ENCODE assay signal across 14 mouse cellular contexts in the genomic region with DNA sequence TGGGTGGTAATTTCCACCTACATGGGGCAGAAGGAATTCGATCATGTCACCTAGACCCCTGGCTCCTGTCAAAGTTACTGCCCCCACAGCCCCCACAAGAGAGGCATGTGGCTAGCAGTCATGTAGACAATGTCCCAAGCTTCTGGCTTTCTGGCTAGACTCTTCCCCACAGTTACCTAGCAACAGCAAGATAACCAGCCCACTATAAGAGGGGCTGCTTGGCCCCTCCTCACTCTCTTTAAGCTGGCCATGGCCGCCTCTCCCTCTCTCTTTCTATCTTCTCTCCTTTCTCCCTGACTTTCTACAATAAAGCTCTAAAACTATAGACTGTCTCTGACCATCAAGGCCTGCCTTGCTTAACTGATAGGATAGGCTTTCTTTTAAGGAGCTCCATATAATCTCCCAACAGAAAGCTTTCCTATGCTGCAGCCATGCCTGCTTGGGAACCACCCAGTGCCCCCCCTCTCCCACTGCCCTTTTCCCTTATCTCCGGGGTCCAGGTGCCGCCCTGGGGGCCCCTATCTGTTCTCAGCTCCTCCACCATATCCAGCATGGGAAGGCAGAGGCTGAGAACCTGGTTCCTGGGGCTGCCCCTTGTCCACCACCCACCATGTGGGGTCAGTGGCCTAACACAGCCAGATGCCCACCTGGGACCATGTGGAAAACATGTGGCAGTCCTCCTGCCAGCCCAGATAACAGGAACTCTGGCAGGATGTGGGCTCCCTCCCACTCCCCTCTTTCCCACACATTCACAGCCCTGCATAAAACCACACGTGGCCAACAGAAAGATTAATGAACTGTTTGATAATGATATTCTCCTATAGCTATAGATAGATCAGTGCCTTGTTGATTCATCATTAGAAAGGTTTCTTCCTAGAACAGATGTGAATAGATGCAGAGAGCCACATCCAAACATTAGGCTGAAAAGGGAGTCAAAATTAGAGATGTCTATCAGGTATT. TPM values are rescaled to one million over a fixed set of nuclear protein-coding genes. Genes with fewer than 3 reads are reported as not detected.
DNase-seq lines count a peak whose midpoint lies in the region; ATAC-seq and TF ChIP-seq lines count a peak whose summit lies in the region.
"Had no signal": no experiment of that assay in that cellular context is flagged by ENCODE, and none has a peak within 500 bp of the region (broad histone marks: within the 10 kb centered on the region; RNA-seq: fewer than 3 reads in every experiment).

No protein-coding gene starts in this region.

- TF ChIP-seq CTCF in thymus, adult 2 months (IDR thresholded peaks at IDR 0.05; ENCODE audit: borderline replicate concordance, control insufficient read depth, extremely low read depth, insufficient read depth, low read length, poor library complexity), result no peak
- no peak for TF ChIP-seq CTCF in midbrain, postnatal 0 days (IDR thresholded peaks at IDR 0.05)

- no peaks in the 10 kb centered on the region for H3K36me3 ChIP-seq in forebrain, embryonic 10.5 days (replicated peaks)
- no peaks in the 10 kb centered on the region for H3K36me3 ChIP-seq in forebrain, embryonic 14.5 days (ENCODE audit: control insufficient read depth, insufficient read depth, low read length)
- no peaks in the 10 kb centered on the region for H3K36me3 ChIP-seq in liver, embryonic 16.5 days (ENCODE audit: control insufficient read depth, insufficient read depth)
- H3K36me3 ChIP-seq in thymus, adult 2 months (ENCODE audit: control insufficient read depth, insufficient read depth, low read length), result no peaks in the 10 kb centered on the region
- H3K36me3 ChIP-seq in midbrain, postnatal 0 days (ENCODE audit: insufficient read depth, low read length), result no peaks in the 10 kb centered on the region

- TF ChIP-seq POLR2A in thymus, adult 2 months (IDR thresholded peaks at IDR 0.05; ENCODE audit: control insufficient read depth, extremely low read depth, insufficient read depth, low read length, poor library complexity), result no peak

- DNase-seq in forebrain, embryonic 10.5 days (ENCODE audit: extremely low spot score, low spot score), result peak; percentile 15
- no peak for DNase-seq in forebrain, embryonic 14.5 days (ENCODE audit: low spot score)
- DNase-seq in 416B (ENCODE audit: low read depth), result peak; percentile 72
- DNase-seq in thymus, adult 2 months, result no peak
- DNase-seq in layer of hippocampus, postnatal 10 days (ENCODE audit: low spot score in 2 of 2), result no peak
- no peak for DNase-seq in midbrain, postnatal 0 days (ENCODE audit: low spot score)
- DNase-seq: adrenal gland, postnatal 10 days; gastrocnemius, postnatal 36 days; heart, postnatal 36 days; left cerebral cortex, postnatal 4 days; lung, embryonic 14.5 days had no signal

- H3K4me2 ChIP-seq in forebrain, embryonic 14.5 days (ENCODE audit: low read length), result no peak overlapping the region
- peak overlapping the region; percentile 60 for H3K4me2 ChIP-seq in liver, embryonic 16.5 days (ENCODE audit: low read depth, low read length)
- no peak overlapping the region for H3K4me2 ChIP-seq in midbrain, postnatal 0 days (ENCODE audit: low read depth, low read length, poor library complexity, severe bottlenecking)
- H3K4me2 ChIP-seq: lung, embryonic 14.5 days had no signal

- no peaks in the 10 kb centered on the region for H3K27me3 ChIP-seq in forebrain, embryonic 10.5 days (ENCODE audit: poor library complexity, severe bottlenecking)
- no peaks in the 10 kb centered on the region for H3K27me3 ChIP-seq in forebrain, embryonic 14.5 days (replicated peaks; ENCODE audit: control insufficient read depth, insufficient read depth, low read length)
- H3K27me3 ChIP-seq in liver, embryonic 16.5 days (ENCODE audit: control insufficient read depth, insufficient read depth, low read depth, low read length), result no peaks in the 10 kb centered on the region
- H3K27me3 ChIP-seq in thymus, adult 2 months (ENCODE audit: control insufficient read depth, insufficient read depth, low read length), result no peaks in the 10 kb centered on the region
- no peaks in the 10 kb centered on the region for H3K27me3 ChIP-seq in midbrain, postnatal 0 days (ENCODE audit: insufficient read depth, low read length)

- H3K4me3 ChIP-seq in forebrain, embryonic 10.5 days, result no peak overlapping the region
- H3K4me3 ChIP-seq in forebrain, embryonic 14.5 days (ENCODE audit: low read depth, low read length), result no peak overlapping the region
- peak overlapping the region; percentile 24; the same call in 1 of the 2 replicates for H3K4me3 ChIP-seq in liver, embryonic 16.5 days (ENCODE audit: low read depth, low read length)
- no peak overlapping the region for H3K4me3 ChIP-seq in thymus, adult 2 months (ENCODE audit: control insufficient read depth, insufficient read depth, low read length)
- no peak overlapping the region for H3K4me3 ChIP-seq in midbrain, postnatal 0 days (ENCODE audit: low read depth, low read length)

- H3K9me3 ChIP-seq in forebrain, embryonic 10.5 days, result no peaks in the 10 kb centered on the region
- no peaks in the 10 kb centered on the region for H3K9me3 ChIP-seq in forebrain, embryonic 14.5 days (replicated peaks; ENCODE audit: control insufficient read depth, low read length)
- H3K9me3 ChIP-seq in liver, embryonic 16.5 days (replicated peaks; ENCODE audit: control insufficient read depth, low read length), result no peaks in the 10 kb centered on the region
- no peaks in the 10 kb centered on the region for H3K9me3 ChIP-seq in midbrain, postnatal 0 days (ENCODE audit: low read length)

- ATAC-seq in forebrain, embryonic 14.5 days, result no peak
- ATAC-seq in erythroblast, adult 5-6 weeks (replicated peaks; ENCODE audit: low FRiP score, poor library complexity, severe bottlenecking), result peak; percentile 87
- peak; percentile 97 for ATAC-seq in liver, embryonic 16.5 days (ENCODE audit: low read depth)
- ATAC-seq in midbrain, postnatal 0 days (ENCODE audit: low FRiP score), result no peak

- H3K4me1 ChIP-seq in forebrain, embryonic 10.5 days, result peaks cover 4% of the 10 kb centered on the region
- H3K4me1 ChIP-seq in forebrain, embryonic 14.5 days (ENCODE audit: control insufficient read depth, insufficient read depth, low read length), result no peaks in the 10 kb centered on the region
- H3K4me1 ChIP-seq in liver, embryonic 16.5 days (ENCODE audit: control insufficient read depth, low read depth, low read length), result peaks cover 20% of the 10 kb centered on the region
- H3K4me1 ChIP-seq in thymus, adult 2 months (replicated peaks; ENCODE audit: control insufficient read depth, insufficient read depth, low read length), result peaks cover 3% of the 10 kb centered on the region
- no peaks in the 10 kb centered on the region for H3K4me1 ChIP-seq in midbrain, postnatal 0 days (ENCODE audit: insufficient read depth, low read length)

- H3K27ac ChIP-seq in forebrain, embryonic 10.5 days, result 0 out of 2 replicates have a peak overlapping the region, but pooled peaks have one; percentile 40
- H3K27ac ChIP-seq in forebrain, embryonic 14.5 days (ENCODE audit: low read depth, low read length), result no peak overlapping the region
- H3K27ac ChIP-seq in liver, embryonic 16.5 days (ENCODE audit: low read length), result peak overlapping the region; percentile 85
- H3K27ac ChIP-seq in thymus, adult 2 months (ENCODE audit: control insufficient read depth, insufficient read depth, low read length), result no peak overlapping the region
- H3K27ac ChIP-seq in midbrain, postnatal 0 days (ENCODE audit: low read depth, low read length), result no peak overlapping the region
- H3K27ac ChIP-seq: kidney, postnatal 0 days had no signal

- 52% methylated on average over 5 of the region's 5 CpGs for WGBS in forebrain, embryonic 10.5 days
- WGBS in forebrain, embryonic 14.5 days, result 53% methylated on average over 5 of the region's 5 CpGs
- 11% methylated on average over 5 of the region's 5 CpGs for WGBS in liver, embryonic 16.5 days (ENCODE audit: insufficient replicate concordance)
- WGBS in thymus, adult 2 months, result 39% methylated on average over 5 of the region's 5 CpGs
- 42% methylated on average over 5 of the region's 5 CpGs for WGBS in midbrain, postnatal 0 days

- no peak overlapping the region for H3K9ac ChIP-seq in forebrain, embryonic 14.5 days (ENCODE audit: low read length)
- H3K9ac ChIP-seq in liver, embryonic 16.5 days (ENCODE audit: low read depth, low read length), result peak overlapping the region; percentile 40
- H3K9ac ChIP-seq in midbrain, postnatal 0 days (replicated peaks; ENCODE audit: low read length, poor library complexity, severe bottlenecking), result no peak overlapping the region
- H3K9ac ChIP-seq: lung, embryonic 14.5 days had no signal

RNA-seq across cellular contexts. Expression of a gene that starts 5.0 kb away (rescaled TPM):
- polyA plus RNA-seq in forebrain, embryonic 10.5 days (2016; fragmentation: Nextera tagmentation; extraction: Ambion mirVana), result 19.8 and 20.1 TPM in 2 replicates
- polyA plus RNA-seq in forebrain, embryonic 14.5 days (2014; fragmentation: Nextera tagmentation; extraction: Ambion mirVana), result 19.9 and 21.8 TPM in 2 replicates
- total RNA-seq in erythroblast, adult 5-6 weeks (2015; ENCODE audit: low replicate concordance), result 0.63 and 10.2 TPM in 2 replicates
- 2.0 and 3.6 TPM in 2 replicates for total RNA-seq in erythroblast, adult 5-6 weeks (2017; ENCODE audit: low replicate concordance)
- 3.4 and 3.7 TPM in 2 replicates for polyA plus RNA-seq in liver, embryonic 16.5 days (2015; fragmentation: Nextera tagmentation; extraction: Ambion mirVana)
- 0.61 and 0.78 TPM in 2 replicates for polyA plus RNA-seq in thymus, adult 2 months (2012; rRNA removed)
- total RNA-seq in layer of hippocampus, postnatal 10 days (2021), result 1 to 10 TPM; 8.5 to 8.8 TPM
- total RNA-seq in midbrain, postnatal 0 days (2014; rRNA removed), result 6.0 and 6.8 TPM in 2 replicates
- 3.9 and 4.1 TPM in 2 replicates for polyA plus RNA-seq in midbrain, postnatal 0 days (2015; fragmentation: Nextera tagmentation; extraction: Ambion mirVana)

RNA-seq across cellular contexts. Expression of a gene that starts 10.9 kb away (rescaled TPM):
- 7.8 and 9.1 TPM in 2 replicates for polyA plus RNA-seq in forebrain, embryonic 10.5 days (2016; fragmentation: Nextera tagmentation; extraction: Ambion mirVana)
- polyA plus RNA-seq in forebrain, embryonic 14.5 days (2014; fragmentation: Nextera tagmentation; extraction: Ambion mirVana), result 22.1 and 23.7 TPM in 2 replicates
- not detected in 2 replicates for total RNA-seq in erythroblast, adult 5-6 weeks (2015; ENCODE audit: low replicate concordance)
- 56.8 TPM in 1 of 2 replicates, not detected in the other for total RNA-seq in erythroblast, adult 5-6 weeks (2017; ENCODE audit: low replicate concordance)
- 2.6 and 4.6 TPM in 2 replicates for polyA plus RNA-seq in liver, embryonic 16.5 days (2015; fragmentation: Nextera tagmentation; extraction: Ambion mirVana)
- not detected in 2 replicates for polyA plus RNA-seq in thymus, adult 2 months (2012; rRNA removed)
- total RNA-seq in layer of hippocampus, postnatal 10 days (2021), result 1 to 10 TPM; 6.0 to 7.2 TPM
- total RNA-seq in midbrain, postnatal 0 days (2014; rRNA removed), result not detected in 2 replicates
- 7.2 and 7.7 TPM in 2 replicates for polyA plus RNA-seq in midbrain, postnatal 0 days (2015; fragmentation: Nextera tagmentation; extraction: Ambion mirVana)
- total RNA-seq: gastrocnemius, postnatal 36 days had no signal

RNA-seq across cellular contexts. Expression of a gene that starts 28.0 kb away (rescaled TPM):
- polyA plus RNA-seq in forebrain, embryonic 10.5 days (2016; fragmentation: Nextera tagmentation; extraction: Ambion mirVana), result 8.1 and 8.3 TPM in 2 replicates
- polyA plus RNA-seq in forebrain, embryonic 14.5 days (2014; fragmentation: Nextera tagmentation; extraction: Ambion mirVana), result 6.5 and 7.5 TPM in 2 replicates
- 0.42 and 2.7 TPM in 2 replicates for total RNA-seq in erythroblast, adult 5-6 weeks (2015; ENCODE audit: low replicate concordance)
- total RNA-seq in erythroblast, adult 5-6 weeks (2017; ENCODE audit: low replicate concordance), result 1.1 and 1.7 TPM in 2 replicates
- polyA plus RNA-seq in liver, embryonic 16.5 days (2015; fragmentation: Nextera tagmentation; extraction: Ambion mirVana), result 1.7 and 1.8 TPM in 2 replicates
- 1.2 and 1.4 TPM in 2 replicates for polyA plus RNA-seq in thymus, adult 2 months (2012; rRNA removed)
- total RNA-seq in layer of hippocampus, postnatal 10 days (2021), result 1 to 10 TPM; 6.8 to 7.9 TPM
- 11.7 and 15.3 TPM in 2 replicates for total RNA-seq in midbrain, postnatal 0 days (2014; rRNA removed)
- polyA plus RNA-seq in midbrain, postnatal 0 days (2015; fragmentation: Nextera tagmentation; extraction: Ambion mirVana), result 6.3 and 7.5 TPM in 2 replicates

RNA-seq across cellular contexts. Expression of a gene that starts 52.1 kb away (rescaled TPM):
- 4.1 and 5.9 TPM in 2 replicates for polyA plus RNA-seq in forebrain, embryonic 10.5 days (2016; fragmentation: Nextera tagmentation; extraction: Ambion mirVana)
- polyA plus RNA-seq in forebrain, embryonic 14.5 days (2014; fragmentation: Nextera tagmentation; extraction: Ambion mirVana), result 11.8 and 14.8 TPM in 2 replicates
- total RNA-seq in erythroblast, adult 5-6 weeks (2015; ENCODE audit: low replicate concordance), result 0.19 and 2.3 TPM in 2 replicates
- total RNA-seq in erythroblast, adult 5-6 weeks (2017; ENCODE audit: low replicate concordance), result 1.1 and 4.3 TPM in 2 replicates
- 0.91 and 1.5 TPM in 2 replicates for polyA plus RNA-seq in liver, embryonic 16.5 days (2015; fragmentation: Nextera tagmentation; extraction: Ambion mirVana)
- 1.0 and 1.6 TPM in 2 replicates for polyA plus RNA-seq in thymus, adult 2 months (2012; rRNA removed)
- total RNA-seq in layer of hippocampus, postnatal 10 days (2021), result 10 to 100 TPM in 1 of 2 experiments, 1 to 10 TPM in 1; 9.9 to 10.1 TPM
- 5.4 and 8.0 TPM in 2 replicates for total RNA-seq in midbrain, postnatal 0 days (2014; rRNA removed)
- 5.6 and 7.4 TPM in 2 replicates for polyA plus RNA-seq in midbrain, postnatal 0 days (2015; fragmentation: Nextera tagmentation; extraction: Ambion mirVana)

Comparison
In these comparisons a context has a peak if more than half of its experiments do, and no peak if none do; other contexts are left out.
1. DNase-seq: peak in forebrain, embryonic 10.5 days (single experiment) and 416B (single experiment); none in forebrain, embryonic 14.5 days (single experiment), thymus, adult 2 months (single experiment), layer of hippocampus, postnatal 10 days (0 of 2) and midbrain, postnatal 0 days (single experiment).
2. H3K27ac ChIP-seq: peak in forebrain, embryonic 10.5 days (single experiment) and liver, embryonic 16.5 days (single experiment); none in forebrain, embryonic 14.5 days (single experiment), thymus, adult 2 months (single experiment) and midbrain, postnatal 0 days (single experiment).
3. ATAC-seq: peak in erythroblast, adult 5-6 weeks (single experiment) and liver, embryonic 16.5 days (single experiment); none in forebrain, embryonic 14.5 days (single experiment) and midbrain, postnatal 0 days (single experiment).